Mouse (Mus musculus) kidney, postnatal 10 days (tissue): Measurements from ENCODE around the gene Lcn8.
"Not testable (repeated sequence)": the region's sequence is repeated elsewhere in the genome, so short reads cannot be mapped to it uniquely, and the experiment has no call there.

Source experiments
- DNase-seq: peaks from one replicate; pipeline ENCODE4 v3.0.0; 2021; ENCODE audit warnings: mixed read lengths

The Lcn8 gene

DNA sequence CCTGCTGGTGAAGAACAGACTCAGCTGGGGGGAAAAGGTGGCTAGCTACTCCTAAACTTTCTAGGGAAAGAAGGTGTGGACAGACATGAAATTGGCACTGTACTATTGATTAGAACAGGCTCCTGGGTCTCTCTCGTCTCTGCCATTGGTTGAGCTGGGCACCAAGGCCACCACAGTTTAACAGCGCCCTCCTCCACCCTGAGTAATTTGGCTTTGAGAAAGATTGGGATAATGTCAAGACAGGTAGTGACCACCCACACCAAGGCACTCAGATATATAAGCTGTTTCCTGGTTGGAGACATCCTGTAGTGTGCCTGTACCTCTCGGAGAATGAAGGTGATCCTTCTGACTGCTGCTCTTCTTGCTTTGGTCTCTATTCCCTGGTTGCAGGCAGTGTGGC is 23.6 kb downstream of the Lcn8 start, which contains the start of gene Lcn6:
Lcn6 (plus strand) TSS at position 301 of the 400 bp plus-strand sequence.
- no peak for DNase-seq

DNA sequence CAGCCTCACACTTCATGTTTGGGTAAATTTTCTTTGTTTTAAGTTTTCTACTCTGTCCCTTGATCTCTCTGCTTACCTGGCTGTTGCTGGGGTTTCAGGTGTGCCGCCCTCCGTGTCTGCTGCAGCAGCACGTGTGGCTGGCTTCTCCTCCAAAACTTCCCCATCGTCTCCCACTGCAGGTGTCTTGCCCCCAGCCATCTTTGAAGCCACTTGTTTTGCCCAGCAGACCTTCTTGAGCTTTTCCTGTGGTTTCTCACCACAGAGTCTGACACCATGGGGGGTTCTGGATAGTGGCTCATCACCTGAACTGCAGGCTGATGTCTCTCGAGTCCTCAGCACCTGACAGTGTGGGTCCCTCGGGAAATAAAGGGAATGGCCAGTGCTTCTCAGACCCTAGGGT is 26.6 kb downstream of the Lcn8 start:
- no peak for DNase-seq

DNA sequence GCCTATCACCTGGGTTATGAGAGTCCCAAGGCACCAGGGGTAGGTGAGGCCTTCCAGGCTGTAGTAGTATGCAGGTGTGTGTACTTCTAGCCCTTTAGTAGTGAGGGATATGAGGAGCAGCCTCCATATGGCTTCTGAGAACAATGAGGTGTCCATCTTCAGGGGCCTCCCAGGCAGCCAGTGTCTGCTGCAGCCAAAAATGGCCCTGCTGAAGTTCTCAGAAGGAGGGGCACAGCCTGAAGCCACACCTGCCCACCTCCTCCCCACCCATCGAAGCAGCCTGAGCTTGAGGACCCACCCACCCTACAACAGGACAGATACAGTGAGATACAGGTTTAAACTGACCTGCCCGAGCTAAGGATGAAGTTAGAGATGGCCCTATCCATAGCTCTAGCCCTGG is 29.5 kb downstream of the Lcn8 start, which contains the start of gene Lcn10:
Lcn10 (plus strand) TSS at position 301 of the 400 bp plus-strand sequence.
- DNase-seq = no peak

DNA sequence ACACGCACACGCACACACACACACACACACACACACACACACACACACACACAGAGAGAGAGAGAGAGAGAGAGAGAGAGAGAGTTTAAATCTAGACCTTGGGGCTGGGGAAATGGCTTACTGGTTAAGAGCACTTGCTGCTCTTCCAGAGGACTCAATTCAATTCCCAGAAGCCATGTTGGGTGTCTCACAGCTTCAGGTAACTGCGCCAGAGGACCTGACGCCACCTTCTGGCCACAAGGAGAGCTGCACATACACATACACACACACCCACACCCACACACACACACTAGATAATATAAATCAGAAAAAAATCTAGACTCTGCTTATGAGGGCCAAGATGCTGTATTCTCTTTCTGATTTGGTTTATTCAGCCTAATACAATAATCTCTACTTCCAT is 34.0 kb downstream of the Lcn8 start:
- DNase-seq = no peak

DNA sequence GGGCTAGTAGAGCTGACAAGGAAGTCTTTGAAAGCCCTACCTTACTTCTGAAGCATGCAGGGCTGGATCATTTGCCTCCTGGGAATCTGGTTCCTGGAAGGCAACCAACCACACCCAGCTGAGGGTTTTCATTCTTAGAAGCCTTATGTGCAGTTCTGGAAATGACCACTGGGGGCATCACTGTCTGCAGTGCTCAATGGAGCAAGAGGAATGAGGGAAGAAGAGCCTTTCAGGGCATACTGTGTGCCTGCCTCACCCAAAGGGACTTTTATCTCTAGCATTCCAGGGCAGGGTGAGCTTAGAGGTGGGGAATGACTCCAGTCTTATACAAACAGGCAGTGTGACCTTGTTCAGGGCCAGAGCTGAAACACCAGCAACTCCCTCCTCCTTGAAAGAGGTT is 41.7 kb downstream of the Lcn8 start:
- DNase-seq = peak; percentile 80

DNA sequence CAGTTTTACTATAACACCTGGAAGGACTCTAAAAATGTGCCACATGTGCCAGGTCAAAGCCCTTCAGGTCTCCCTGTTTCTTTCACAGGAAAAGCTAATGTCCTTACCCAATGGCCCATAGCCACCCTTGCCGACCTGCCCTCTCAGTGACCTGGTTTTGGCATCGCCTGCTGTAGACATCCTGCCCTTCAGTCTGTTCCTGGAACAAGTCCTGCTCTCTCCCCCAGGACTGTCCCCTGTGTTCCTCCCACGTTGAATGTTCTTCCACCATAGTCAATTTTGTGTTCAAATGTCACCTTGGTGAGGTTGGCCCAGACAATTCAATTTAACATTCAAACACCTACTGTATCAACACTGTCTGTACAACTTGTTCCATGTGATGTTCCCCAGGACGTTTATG is 44.0 kb downstream of the Lcn8 start:
- DNase-seq = no peak

DNA sequence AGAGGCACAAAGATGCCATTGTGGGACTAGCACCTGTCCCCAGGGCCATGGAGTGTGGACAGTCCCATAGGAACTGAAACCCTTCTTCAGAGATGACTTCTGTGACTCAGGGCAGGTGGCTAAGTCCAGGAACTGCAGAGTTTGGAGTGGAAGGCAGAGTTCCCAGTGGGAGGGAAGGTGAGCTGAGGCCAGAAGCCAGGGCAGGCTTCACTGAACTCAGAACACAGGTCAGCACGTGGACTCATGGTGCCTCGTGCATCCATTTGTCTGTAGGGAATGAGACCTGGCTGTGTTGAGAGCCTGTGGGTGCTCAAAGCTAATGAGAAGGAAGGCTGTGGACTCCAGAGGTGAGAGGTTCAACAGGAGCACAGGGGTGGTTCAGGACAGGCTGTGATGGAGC is 45.8 kb downstream of the Lcn8 start:
- no peak for DNase-seq

DNA sequence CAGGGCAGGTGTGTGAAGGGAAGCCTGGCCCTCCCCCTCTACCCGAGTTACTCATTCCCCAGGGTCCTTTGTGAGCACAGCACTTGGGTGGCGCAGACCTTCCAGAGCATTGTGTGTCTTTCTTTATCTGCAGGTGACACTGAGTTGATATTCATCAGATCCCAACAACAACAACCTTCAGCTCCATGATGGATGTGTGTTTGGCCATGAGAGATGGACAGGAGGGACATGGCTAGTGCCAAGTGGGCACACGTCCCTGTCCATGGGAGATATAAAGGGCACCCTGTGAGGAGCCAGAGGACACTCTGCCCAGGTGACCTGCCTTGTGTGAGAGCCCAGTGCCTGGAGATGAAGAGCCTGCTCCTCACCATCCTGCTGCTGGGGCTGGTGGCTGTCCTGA is 46.8 kb downstream of the Lcn8 start, which contains the start of gene Obp2a:
Obp2a (plus strand) TSS at position 301 of the 400 bp plus-strand sequence.
- DNase-seq = not testable (repeated sequence)

DNA sequence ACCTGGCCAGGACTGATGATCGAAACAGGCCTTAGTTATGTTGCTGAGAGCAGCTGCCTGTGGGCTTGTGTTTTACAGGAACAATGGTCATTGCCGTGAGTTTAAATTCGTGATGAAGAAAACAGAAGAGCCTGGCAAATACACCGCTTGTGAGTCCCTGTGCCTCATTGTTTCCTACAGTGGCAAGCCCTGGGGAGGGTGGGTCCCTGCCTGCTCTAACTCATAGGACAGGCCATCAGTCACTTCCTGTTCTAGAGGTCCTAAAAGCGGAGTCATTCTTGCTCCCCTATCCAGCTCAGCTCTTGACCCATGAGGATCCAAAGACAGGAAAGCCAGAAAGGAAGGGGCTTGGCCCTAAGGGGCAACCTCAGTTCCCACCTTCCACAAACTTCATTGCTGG is 48.1 kb downstream of the Lcn8 start:
- DNase-seq = no peak

DNA sequence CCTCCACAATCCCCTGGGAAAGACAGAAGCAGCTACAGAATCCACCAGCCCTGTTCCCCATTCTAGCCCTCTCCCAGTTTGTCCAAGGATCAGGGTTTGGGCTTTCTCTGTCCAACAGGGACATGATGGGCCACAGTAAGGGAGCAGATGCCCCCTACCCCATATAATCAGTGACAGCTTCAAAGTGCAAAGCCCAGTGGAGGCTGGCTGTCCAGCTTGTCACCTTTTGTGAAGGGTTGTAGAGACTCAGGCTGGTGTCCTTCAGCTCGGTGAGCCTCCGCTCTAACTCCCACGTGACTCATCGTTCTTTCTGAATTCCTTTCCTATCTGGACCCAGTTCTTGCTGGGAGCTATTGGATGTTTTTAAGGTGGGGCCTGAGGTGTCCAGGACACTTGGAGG is 50.8 kb downstream of the Lcn8 start:
- no peak for DNase-seq
